Mouse (Mus musculus) hindbrain, embryonic 12.5 days (tissue): ENCODE measurements around the gene Scarb1. TPM values are rescaled to one million over a fixed set of nuclear protein-coding genes. Genes with fewer than 3 reads are reported as not detected.

ENCODE experiments used
- ATAC-seq: fragments of 200-750 bp; cut with Nextera tagmentation; 2 replicates; pipeline ENCODE4 v1.8.0; 2017; ENCODE audit warnings: moderate TSS enrichment; ENCODE audit not compliant: low FRiP score
- H3K27ac ChIP-seq: fragments of 300-500 bp; sonication (generic); 2 replicates; pipeline ENCODE4 v1.5.1; 2016; ENCODE audit warnings: mild to moderate bottlenecking
- H3K27me3 ChIP-seq: fragments of 300-500 bp; sonication (generic); 2 replicates; pipeline ENCODE4 v1.6.1; 2016; ENCODE audit warnings: mild to moderate bottlenecking
- H3K36me3 ChIP-seq: fragments of 300-500 bp; sonication (generic); 2 replicates; pipeline ENCODE4 v1.6.1; 2016; ENCODE audit warnings: mild to moderate bottlenecking
- H3K4me1 ChIP-seq: fragments of 300-500 bp; sonication (generic); 2 replicates; pipeline ENCODE4 v1.6.1; 2016
- H3K4me2 ChIP-seq: fragments of 300-500 bp; sonication (generic); replicated peaks from 2 replicates; pipeline ENCODE4 v1.6.1; 2016; ENCODE audit warnings: mild to moderate bottlenecking
- H3K4me3 ChIP-seq: fragments of 300-500 bp; sonication (generic); 2 replicates; pipeline ENCODE4 v1.5.1; 2016; ENCODE audit warnings: mild to moderate bottlenecking
- H3K9ac ChIP-seq: fragments of 300-500 bp; sonication (generic); 2 replicates; pipeline ENCODE4 v1.6.1; 2016; ENCODE audit warnings: mild to moderate bottlenecking, moderate library complexity
- H3K9me3 ChIP-seq: fragments of 300-500 bp; sonication (generic); replicated peaks from 2 replicates; pipeline ENCODE4 v1.6.1; 2016; ENCODE audit warnings: mild to moderate bottlenecking
- WGBS: fragments of 180-500 bp; shearing (Covaris S2); methylation state at CpG from one replicate; pipeline ENCODE4 v1.1.7; 2016; 5-methylcytosine and 5-hydroxymethylcytosine counted together
- polyA plus RNA-seq: library from polyadenylated mRNA; unstranded; fragments of >200 nt; fragmentation: Nextera tagmentation; extraction: Ambion mirVana; gene quantifications from 2 replicates; pipeline ENCODE4 v1.2.1, GENCODE M21; 2016

Scarb1 gene
- polyA plus RNA-seq, 1 experiment from 2014 or later, result 28.6 TPM

- 85% methylated on average over 11 of the region's 11 CpGs for WGBS
- ATAC-seq, result no peak
These were observed 15.0 kb downstream of the Scarb1 start for GRCm38 (mm10) chr5:125325931-125326330.

GRCm38 (mm10) chr5:125325285-125325684, 15.6 kb downstream of the Scarb1 start:
- no peak for ATAC-seq
- no peak overlapping the region for H3K9ac ChIP-seq

More at GRCm38 (mm10) chr5:125325931-125326330, 15.0 kb downstream of the Scarb1 start:
- no peaks in the 10 kb centered on the region for H3K36me3 ChIP-seq
- no peak overlapping the region for H3K9ac ChIP-seq
- H3K4me2 ChIP-seq, result no peak overlapping the region
- no peak overlapping the region for H3K27ac ChIP-seq
- no peaks in the 10 kb centered on the region for H3K9me3 ChIP-seq
- H3K4me1 ChIP-seq, result peaks cover 9% of the 10 kb centered on the region; the same call in 1 of the 2 replicates
- H3K27me3 ChIP-seq, result no peaks in the 10 kb centered on the region
- no peak overlapping the region for H3K4me3 ChIP-seq

DNA sequence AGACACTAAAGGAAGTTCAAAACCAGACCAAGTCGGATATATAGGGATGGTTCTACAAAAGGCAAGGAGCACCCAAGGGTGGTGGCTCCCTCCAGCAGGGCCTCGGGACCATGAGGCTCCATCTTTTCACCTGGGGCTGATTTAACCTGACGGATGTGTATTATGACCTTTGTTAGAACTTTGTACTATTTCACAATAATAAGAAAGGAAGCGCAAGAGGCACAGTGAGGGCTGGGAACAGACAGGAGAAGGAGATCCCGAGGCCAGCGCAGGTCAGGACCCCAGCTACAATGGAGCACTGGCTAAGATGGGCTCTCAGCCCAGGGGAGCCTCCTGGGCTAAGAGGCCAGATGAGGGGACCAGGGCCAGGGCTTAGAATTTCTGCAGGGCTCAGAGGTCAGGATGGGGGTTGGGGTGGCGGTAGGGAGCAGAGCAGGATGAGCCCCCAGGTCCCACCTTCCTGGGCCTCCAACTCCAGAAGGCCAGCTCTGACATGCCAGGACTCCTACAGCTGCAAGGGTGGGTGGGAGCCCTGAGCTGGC, 16.9 kb downstream of the Scarb1 start:
- H3K4me3 ChIP-seq, result no peak overlapping the region
- 86% methylated on average over 7 of the region's 7 CpGs for WGBS
- H3K4me2 ChIP-seq, result no peak overlapping the region
- ATAC-seq, result no peak
- H3K36me3 ChIP-seq, result no peaks in the 10 kb centered on the region
- H3K9ac ChIP-seq, result no peak overlapping the region
- peaks cover 9% of the 10 kb centered on the region; the same call in 1 of the 2 replicates for H3K4me1 ChIP-seq
- H3K27me3 ChIP-seq, result no peaks in the 10 kb centered on the region
- no peaks in the 10 kb centered on the region for H3K9me3 ChIP-seq
- H3K27ac ChIP-seq, result no peak overlapping the region

More at GRCm38 (mm10) chr5:125325285-125325684, 15.6 kb downstream of the Scarb1 start:
- Histone ChIP-seq H3K27me3 (no peaks in the 10 kb centered on the region), H3K36me3 (no peaks in the 10 kb centered on the region), H3K4me3 (no peak overlapping the region), H3K9me3 (no peaks in the 10 kb centered on the region), H3K4me2 (no peak overlapping the region), H3K4me1 (peaks cover 9% of the 10 kb centered on the region; the same call in 1 of the 2 replicates), H3K27ac (no peak overlapping the region)
- WGBS, result 88% methylated on average over 4 of the region's 4 CpGs

GRCm38 (mm10) chr5:125323128-125323527, 17.8 kb downstream of the Scarb1 start:
- 88% methylated on average over 6 of the region's 6 CpGs for WGBS
- no peak overlapping the region for H3K27ac ChIP-seq

DNA sequence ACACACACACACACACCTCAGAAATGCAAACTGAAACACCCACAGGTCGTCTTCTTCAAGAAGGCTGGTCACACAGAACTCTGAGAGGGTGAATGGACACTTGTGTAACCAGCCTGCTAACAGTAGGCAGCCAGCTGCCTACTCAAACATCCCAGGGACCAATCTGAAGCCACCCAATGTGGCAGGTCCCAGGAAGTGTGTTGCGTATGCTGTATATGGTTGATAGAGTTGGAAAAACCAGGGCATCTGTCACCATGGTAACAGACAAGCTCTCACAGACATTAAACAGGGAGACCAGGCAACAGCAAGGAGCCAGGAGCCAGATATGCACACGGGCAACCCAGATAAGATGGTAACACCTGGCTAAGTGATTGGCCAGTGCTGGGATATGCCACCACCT, 19.1 kb downstream of the Scarb1 start:
- Histone ChIP-seq H3K27me3 (no peaks in the 10 kb centered on the region), H3K36me3 (no peaks in the 10 kb centered on the region), H3K9ac (no peak overlapping the region), H3K4me3 (no peak overlapping the region), H3K4me2 (no peak overlapping the region), H3K9me3 (no peaks in the 10 kb centered on the region), H3K27ac (no peak overlapping the region), H3K4me1 (peaks cover 6% of the 10 kb centered on the region; the same call in 1 of the 2 replicates)
- ATAC-seq, result no peak
- 76% methylated on average over 3 of the region's 3 CpGs for WGBS

More at GRCm38 (mm10) chr5:125323128-125323527, 17.8 kb downstream of the Scarb1 start:
- no peak overlapping the region for H3K9ac ChIP-seq
- no peaks in the 10 kb centered on the region for H3K36me3 ChIP-seq
- H3K9me3 ChIP-seq, result no peaks in the 10 kb centered on the region
- no peak for ATAC-seq
- no peak overlapping the region for H3K4me3 ChIP-seq
- H3K4me2 ChIP-seq, result no peak overlapping the region
- peaks cover 9% of the 10 kb centered on the region; the same call in 1 of the 2 replicates for H3K4me1 ChIP-seq
- H3K27me3 ChIP-seq, result no peaks in the 10 kb centered on the region

- no peak for ATAC-seq
- Histone ChIP-seq H3K9ac (no peak overlapping the region), H3K4me3 (no peak overlapping the region), H3K27ac (no peak overlapping the region), H3K4me1 (peaks cover 5% of the 10 kb centered on the region; the same call in 1 of the 2 replicates), H3K4me2 (no peak overlapping the region), H3K36me3 (no peaks in the 10 kb centered on the region), H3K9me3 (no peaks in the 10 kb centered on the region), H3K27me3 (no peaks in the 10 kb centered on the region)
- 85% methylated on average over 16 of the region's 16 CpGs for WGBS
These were observed 21.7 kb downstream of the Scarb1 start for GRCm38 (mm10) chr5:125319057-125319800.

DNA sequence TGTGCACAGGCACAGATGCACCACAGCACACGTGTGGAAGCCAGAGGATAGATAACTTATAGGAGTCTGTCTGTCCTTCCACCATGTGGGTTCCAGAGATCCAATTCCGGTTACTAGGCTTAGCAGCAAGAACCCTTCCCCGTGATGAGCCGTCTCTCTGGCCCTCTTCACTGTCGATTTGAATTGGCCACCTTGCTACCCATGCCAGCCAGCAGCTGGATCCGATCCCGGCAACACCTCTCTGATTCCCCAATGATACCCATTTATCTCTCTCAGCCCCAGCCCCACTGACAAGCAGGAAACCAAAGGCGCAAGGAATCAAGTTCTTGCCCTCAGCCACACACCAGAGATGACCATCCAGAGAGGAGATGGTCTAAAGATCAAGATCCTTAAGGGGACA, 22.9 kb downstream of the Scarb1 start:
- Histone ChIP-seq H3K4me2 (no peak overlapping the region), H3K27me3 (no peaks in the 10 kb centered on the region), H3K36me3 (no peaks in the 10 kb centered on the region), H3K4me3 (no peak overlapping the region), H3K9ac (no peak overlapping the region), H3K9me3 (no peaks in the 10 kb centered on the region), H3K4me1 (no peaks in the 10 kb centered on the region), H3K27ac (no peak overlapping the region)
- ATAC-seq, result no peak
- WGBS, result 92% methylated on average over 8 of the region's 8 CpGs

- H3K27me3 ChIP-seq, result no peaks in the 10 kb centered on the region
- no peaks in the 10 kb centered on the region for H3K9me3 ChIP-seq
- no peaks in the 10 kb centered on the region for H3K4me1 ChIP-seq
- no peak overlapping the region for H3K4me2 ChIP-seq
- H3K9ac ChIP-seq, result no peak overlapping the region
- ATAC-seq, result no peak
- H3K27ac ChIP-seq, result no peak overlapping the region
- H3K36me3 ChIP-seq, result no peaks in the 10 kb centered on the region
- H3K4me3 ChIP-seq, result no peak overlapping the region
- WGBS, result 70% methylated on average over 7 of the region's 7 CpGs
These were observed 23.6 kb downstream of the Scarb1 start for GRCm38 (mm10) chr5:125317296-125317695.

DNA sequence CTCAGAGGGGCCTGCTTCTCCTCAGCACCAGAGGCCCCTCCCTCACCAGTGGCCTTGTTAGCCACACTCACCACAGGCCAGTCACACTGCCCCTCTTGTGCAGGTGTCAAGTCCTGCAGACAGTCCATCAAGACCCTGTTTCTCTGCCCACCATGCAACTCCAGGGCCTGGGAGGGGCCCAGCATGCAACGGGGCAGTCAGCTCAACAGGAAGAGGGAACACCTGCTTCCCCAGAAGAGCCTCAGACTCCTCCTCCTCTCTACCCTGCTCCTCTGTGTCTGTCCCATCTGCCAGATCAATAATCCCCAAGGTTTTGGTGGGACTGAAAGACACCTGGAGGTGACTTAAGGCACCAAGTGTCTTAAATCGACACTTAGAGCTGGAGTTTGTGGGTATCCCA, 24.1 kb downstream of the Scarb1 start:
- no peaks in the 10 kb centered on the region for H3K9me3 ChIP-seq
- no peaks in the 10 kb centered on the region for H3K36me3 ChIP-seq
- H3K9ac ChIP-seq, result no peak overlapping the region
- no peaks in the 10 kb centered on the region for H3K27me3 ChIP-seq
- H3K4me1 ChIP-seq, result no peaks in the 10 kb centered on the region
- no peak overlapping the region for H3K27ac ChIP-seq
- 76% methylated on average over 2 of the region's 2 CpGs for WGBS
- H3K4me3 ChIP-seq, result no peak overlapping the region
- no peak for ATAC-seq
- no peak overlapping the region for H3K4me2 ChIP-seq

DNA sequence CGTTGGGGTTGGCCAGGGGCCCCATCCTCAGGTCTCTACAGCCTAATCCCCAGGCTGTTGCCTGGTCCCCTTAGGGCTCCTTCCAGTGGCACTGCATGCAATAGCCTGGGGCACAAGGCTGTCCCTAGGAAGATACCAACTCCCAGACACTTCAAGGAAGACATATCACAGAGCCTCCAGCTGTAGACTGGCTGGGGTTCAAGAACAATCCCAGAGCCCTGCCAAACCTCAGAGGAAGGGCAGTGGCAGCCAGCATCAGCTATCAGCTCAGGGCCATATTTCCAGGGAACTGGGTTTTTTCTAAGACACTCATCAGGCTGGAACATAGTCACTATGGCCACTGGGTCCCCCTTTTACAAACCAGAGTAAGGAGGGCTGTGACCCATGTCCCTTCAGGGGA, 25.8 kb downstream of the Scarb1 start:
- H3K36me3 ChIP-seq, result no peaks in the 10 kb centered on the region
- H3K27ac ChIP-seq, result no peak overlapping the region
- no peaks in the 10 kb centered on the region for H3K9me3 ChIP-seq
- H3K4me3 ChIP-seq, result no peak overlapping the region
- H3K9ac ChIP-seq, result no peak overlapping the region
- H3K4me1 ChIP-seq, result no peaks in the 10 kb centered on the region
- no peak for ATAC-seq
- H3K27me3 ChIP-seq, result no peaks in the 10 kb centered on the region
- WGBS, result 100% methylated on average over 1 of the region's 1 CpGs
- H3K4me2 ChIP-seq, result no peak overlapping the region

- H3K9me3 ChIP-seq, result no peaks in the 10 kb centered on the region
- no peak overlapping the region for H3K9ac ChIP-seq
- no peak for ATAC-seq
- WGBS, result 81% methylated on average over 11 of the region's 11 CpGs
- H3K4me1 ChIP-seq, result no peaks in the 10 kb centered on the region
- no peak overlapping the region for H3K27ac ChIP-seq
- H3K4me2 ChIP-seq, result no peak overlapping the region
- no peaks in the 10 kb centered on the region for H3K36me3 ChIP-seq
- no peak overlapping the region for H3K4me3 ChIP-seq
- H3K27me3 ChIP-seq, result no peaks in the 10 kb centered on the region
These were observed 26.9 kb downstream of the Scarb1 start for GRCm38 (mm10) chr5:125313991-125314390.

- WGBS, result 85% methylated on average over 13 of the region's 13 CpGs
- Histone ChIP-seq H3K4me1 (no peaks in the 10 kb centered on the region), H3K4me3 (no peak overlapping the region), H3K27ac (no peak overlapping the region), H3K27me3 (no peaks in the 10 kb centered on the region), H3K9me3 (no peaks in the 10 kb centered on the region), H3K9ac (no peak overlapping the region), H3K36me3 (no peaks in the 10 kb centered on the region), H3K4me2 (no peak overlapping the region)
- ATAC-seq, result no peak
These were observed 27.8 kb downstream of the Scarb1 start for GRCm38 (mm10) chr5:125312970-125313597.
